Mouse (Mus musculus) splenic B cell, adult 2 months (primary cell): ENCODE measurements around the gene Flnb.

Experiments
- DNase-seq: peaks from one replicate; pipeline ENCODE4 v3.0.0-alpha.2; 2011; ENCODE audit warnings: low read depth, low spot score
- H3K27me3 ChIP-seq: 2 replicates; pipeline ENCODE4 v1.6.1; 2012; ENCODE audit warnings: mild to moderate bottlenecking, low read length, moderate library complexity, mixed read lengths; ENCODE audit not compliant: control insufficient read depth, poor library complexity, insufficient read depth, severe bottlenecking
- H3K36me3 ChIP-seq: 2 replicates; pipeline ENCODE4 v1.6.1; 2012; ENCODE audit warnings: mild to moderate bottlenecking, low read length, moderate library complexity, mixed read lengths; ENCODE audit not compliant: control insufficient read depth, poor library complexity, insufficient read depth, severe bottlenecking

Flnb gene

DNA sequence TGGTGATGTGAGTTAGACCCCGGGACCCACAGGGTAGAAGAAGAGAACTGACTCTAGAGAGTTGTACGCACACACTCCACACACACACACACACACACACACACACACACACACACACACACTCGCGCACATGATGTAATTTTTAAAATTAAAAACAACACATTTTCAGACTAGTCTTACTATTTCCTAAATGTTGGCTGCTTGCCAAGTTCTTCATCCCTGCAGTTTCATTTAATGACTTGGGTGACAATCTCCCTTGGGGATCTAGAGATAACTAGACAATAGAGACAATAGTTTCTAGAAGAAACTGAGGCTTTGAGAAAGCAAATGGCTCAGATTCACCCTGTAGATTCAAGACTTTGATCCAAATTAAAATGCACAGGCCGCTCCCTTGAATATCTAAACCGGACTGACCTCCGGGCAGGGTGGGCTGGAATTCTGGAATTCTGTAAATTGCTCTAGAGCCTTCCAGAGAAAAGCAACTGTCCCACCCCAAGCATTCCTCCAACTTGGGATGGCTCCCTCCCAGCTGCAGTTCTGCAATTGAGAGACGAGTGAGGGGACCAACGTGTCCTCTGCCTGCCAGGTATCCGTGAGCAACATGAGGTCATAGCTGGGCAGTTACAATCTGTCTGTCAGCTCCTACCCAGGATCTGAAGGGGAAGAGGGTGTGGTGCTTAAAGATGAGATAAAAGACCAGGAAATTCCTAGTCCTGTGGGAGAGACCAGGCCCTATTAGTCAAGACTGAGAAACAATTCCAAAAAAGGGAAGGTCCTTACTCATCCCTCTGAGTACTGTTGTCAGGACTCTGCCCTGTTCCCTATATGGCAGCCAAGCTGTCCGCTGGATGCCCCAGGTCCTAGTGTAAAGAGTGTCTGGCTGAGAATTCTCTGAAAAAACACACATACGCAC is 8.5 kb upstream of the Flnb start:
- Histone ChIP-seq H3K27me3 (no peaks in the 10 kb centered on the region), H3K36me3 (no peaks in the 10 kb centered on the region; the same call in 1 of the 2 replicates)
- no peak for DNase-seq

DNA sequence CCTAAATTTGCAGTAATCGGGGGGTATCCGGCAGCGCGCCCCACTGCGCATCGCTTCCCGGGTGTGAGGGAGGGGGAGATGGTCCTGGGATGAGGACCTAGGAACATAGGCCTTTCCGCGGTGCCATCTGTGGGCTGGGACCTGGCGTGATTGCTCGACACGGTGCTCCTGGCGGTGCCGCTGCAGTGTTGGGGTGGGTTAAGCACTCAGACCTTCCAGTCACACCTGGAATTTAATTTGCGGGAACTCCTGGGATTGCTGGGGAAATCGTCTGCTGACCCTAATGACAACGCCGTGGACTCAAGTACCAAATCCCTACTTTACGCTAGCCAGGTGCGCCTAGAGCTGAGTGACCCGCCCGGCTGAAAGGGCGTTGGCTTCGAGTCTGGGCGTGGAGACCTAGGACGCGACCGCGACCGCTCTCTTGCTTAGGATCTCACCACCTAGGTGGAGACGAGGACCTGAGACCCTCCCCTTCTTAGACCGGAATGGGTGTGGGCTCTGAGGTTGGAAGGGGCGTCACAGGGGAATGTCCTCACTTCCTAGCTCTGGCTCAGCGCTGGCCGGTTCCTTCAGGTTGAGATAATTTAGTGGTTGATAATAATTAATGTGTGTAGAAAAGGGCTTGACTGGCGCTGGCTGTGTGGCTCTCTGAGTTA is 835 bp downstream of the Flnb start:
- Histone ChIP-seq H3K27me3 (no peaks in the 10 kb centered on the region), H3K36me3 (no peaks in the 10 kb centered on the region)
- peak; percentile 26 for DNase-seq

DNA sequence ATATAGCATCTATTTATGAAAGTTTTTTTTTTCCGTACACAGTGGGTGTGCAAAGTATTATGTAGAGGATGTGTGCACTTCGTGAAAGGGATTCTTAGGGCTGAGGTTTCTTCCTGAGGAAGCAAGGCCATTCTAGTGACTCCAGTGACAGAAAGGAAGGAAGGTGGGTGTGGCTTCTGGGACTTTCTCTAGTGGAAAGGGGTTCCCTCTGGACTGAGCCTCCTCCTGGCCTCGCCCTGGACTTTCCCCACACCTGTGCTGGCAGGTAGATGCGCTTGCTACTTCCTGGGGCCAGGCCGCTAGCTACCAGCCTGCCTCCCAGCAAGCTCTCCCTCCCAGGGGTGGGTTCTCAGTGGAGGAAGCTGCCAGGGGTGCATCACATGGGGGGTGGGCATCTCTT is 1.7 kb downstream of the Flnb start:
- DNase-seq = peak; percentile 8
- H3K27me3 ChIP-seq = no peaks in the 10 kb centered on the region
- H3K36me3 ChIP-seq = no peaks in the 10 kb centered on the region

- no peak for DNase-seq
- no peaks in the 10 kb centered on the region for H3K36me3 ChIP-seq
Observed at GRCm38 (mm10) chr14:7821341-7821740, 3.6 kb downstream of the Flnb start.

DNA sequence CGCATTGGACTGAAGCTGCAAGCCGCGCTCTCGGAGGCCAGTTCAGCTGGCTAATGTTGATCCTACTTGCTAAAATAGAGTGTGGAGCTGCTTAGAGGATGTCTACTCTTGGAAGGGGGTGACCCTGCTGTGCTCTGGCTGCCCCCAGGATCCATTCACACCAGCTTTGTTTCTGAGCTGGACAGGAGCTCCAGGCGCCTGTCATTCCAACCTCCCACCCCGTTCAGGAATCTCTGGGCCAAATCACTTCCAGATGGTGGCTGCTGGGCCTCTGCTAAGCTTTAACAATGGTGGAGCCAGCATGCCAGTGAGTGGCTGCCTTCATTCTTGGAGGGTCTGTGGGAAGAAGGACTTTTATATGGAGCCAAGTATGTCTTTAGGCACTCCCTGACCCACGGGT is 4.9 kb downstream of the Flnb start:
- DNase-seq = no peak

More at GRCm38 (mm10) chr14:7821341-7821740, 3.6 kb downstream of the Flnb start:
- no peaks in the 10 kb centered on the region for H3K27me3 ChIP-seq

DNA sequence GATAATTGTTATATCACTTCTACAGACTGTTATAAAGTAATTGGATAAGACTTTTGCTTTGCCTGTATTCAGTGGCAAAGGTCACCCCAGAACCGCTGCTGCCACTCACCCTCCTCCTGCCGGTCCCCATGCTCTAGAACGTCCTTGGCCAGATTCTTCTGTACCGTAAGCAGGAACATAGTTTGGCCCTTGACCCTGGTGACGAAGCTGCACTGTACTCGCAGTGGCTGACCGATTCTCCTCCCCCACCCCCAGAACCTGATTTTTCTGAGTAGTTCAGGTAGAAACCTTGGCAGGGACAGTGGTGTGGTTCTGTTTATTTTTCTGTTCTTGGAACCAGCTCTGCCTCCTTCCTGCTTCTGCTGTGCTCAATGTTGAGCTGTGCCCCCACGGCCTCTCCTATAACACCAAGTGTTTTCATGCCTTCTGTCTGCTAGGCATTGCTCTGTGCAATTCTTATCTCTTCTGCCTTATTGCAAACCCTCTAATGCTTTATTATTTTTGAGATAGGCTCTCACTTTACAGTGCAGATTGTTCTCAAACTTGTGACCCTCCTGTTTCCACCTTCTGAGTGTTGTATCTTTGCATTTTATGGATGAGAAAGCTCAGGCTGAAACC is 7.0 kb downstream of the Flnb start:
- Histone ChIP-seq H3K36me3 (no peaks in the 10 kb centered on the region), H3K27me3 (no peaks in the 10 kb centered on the region)
- DNase-seq = no peak

More for the DNA sequence above, 4.9 kb downstream of the Flnb start:
- no peaks in the 10 kb centered on the region for H3K27me3 ChIP-seq
- no peaks in the 10 kb centered on the region for H3K36me3 ChIP-seq

DNA sequence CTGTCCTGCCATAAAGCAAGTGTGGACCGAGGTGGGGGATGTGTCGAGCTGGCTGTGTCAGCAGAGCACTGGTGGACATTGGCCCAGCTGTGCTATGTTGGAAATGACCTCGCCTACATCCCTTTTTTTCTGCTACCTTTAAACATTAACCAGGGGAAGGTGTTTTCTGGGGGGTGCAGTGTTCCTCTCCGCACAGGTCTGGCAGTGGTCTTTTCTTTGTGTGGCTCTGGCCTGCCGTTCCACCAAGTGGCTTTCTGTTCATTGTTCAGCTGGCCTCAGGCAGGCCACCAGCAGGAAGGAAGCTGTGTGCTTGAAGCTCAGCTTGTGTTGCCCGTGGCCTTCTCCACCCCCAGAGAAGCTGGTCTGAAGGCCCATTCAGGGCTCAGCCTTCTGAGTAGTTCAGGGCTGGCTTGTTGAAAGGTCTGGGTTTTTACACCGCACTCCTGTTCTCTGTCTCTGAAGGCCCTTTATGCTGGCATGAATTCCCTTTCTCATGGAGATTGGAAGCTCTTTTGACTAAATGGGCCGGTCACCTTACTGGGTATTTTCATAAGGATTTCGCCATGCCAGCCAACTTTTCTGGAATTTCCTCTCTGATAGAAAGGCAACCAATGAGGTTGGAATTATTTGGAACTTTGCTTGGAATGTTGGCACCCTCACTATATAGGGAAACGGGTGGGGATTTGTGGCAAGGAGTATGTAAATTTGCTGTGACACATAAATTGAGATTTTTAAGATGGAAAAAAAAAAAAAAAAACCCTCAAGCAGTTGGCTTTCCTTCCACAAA is 8.6 kb downstream of the Flnb start:
- H3K27me3 ChIP-seq = no peaks in the 10 kb centered on the region
- DNase-seq = no peak
- no peaks in the 10 kb centered on the region for H3K36me3 ChIP-seq

DNA sequence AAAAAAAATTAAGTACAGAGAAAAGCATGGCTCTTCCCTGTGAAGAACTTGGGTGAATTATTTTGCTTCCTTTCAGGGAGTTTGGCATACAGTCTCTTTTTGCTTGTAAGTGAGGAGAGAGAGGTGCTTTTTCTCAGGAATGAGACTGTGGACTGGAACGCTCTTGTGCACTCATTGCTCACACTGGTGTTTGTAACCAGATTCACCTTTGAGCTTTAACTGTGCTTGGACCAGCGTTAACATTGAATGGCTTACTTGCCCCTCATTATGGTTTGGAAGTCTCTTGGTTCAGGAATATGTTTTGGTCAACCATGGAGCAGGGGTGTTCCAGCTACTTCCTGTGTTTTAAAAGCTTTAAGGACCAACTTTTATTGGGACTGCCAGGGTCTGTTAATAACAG is 11.4 kb downstream of the Flnb start:
- Histone ChIP-seq H3K36me3 (no peaks in the 10 kb centered on the region), H3K27me3 (no peaks in the 10 kb centered on the region)
- DNase-seq = no peak

GRCm38 (mm10) chr14:7831770-7832439 is 14.1 kb downstream of the Flnb start:
- no peak for DNase-seq
- no peaks in the 10 kb centered on the region for H3K27me3 ChIP-seq
- no peaks in the 10 kb centered on the region for H3K36me3 ChIP-seq

- no peak for DNase-seq
Observed at GRCm38 (mm10) chr14:7832440-7832783, 14.7 kb downstream of the Flnb start.

DNA sequence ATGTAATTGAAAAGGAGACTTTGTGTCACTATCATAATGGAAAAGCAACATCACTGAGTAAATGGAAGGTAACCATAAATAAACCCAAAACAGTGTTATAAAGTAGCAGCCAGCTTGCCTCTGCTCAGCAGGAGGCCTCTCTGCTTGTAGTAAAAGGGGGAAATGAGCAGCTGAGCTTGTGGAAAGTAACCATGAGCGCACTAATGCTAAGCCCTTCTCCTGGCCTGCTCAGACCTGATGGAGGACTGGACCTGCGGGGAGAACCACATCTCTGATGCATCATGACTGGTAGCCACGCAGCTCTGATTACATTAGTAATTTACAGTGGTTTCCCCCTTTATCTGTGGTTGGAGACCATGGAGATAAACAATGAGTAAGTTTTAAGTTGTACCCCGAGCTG is 15.7 kb downstream of the Flnb start:
- no peak for DNase-seq
- no peaks in the 10 kb centered on the region for H3K27me3 ChIP-seq
- no peaks in the 10 kb centered on the region for H3K36me3 ChIP-seq

More at GRCm38 (mm10) chr14:7832440-7832783, 14.7 kb downstream of the Flnb start:
- H3K27me3 ChIP-seq = no peaks in the 10 kb centered on the region
- H3K36me3 ChIP-seq = no peaks in the 10 kb centered on the region

DNA sequence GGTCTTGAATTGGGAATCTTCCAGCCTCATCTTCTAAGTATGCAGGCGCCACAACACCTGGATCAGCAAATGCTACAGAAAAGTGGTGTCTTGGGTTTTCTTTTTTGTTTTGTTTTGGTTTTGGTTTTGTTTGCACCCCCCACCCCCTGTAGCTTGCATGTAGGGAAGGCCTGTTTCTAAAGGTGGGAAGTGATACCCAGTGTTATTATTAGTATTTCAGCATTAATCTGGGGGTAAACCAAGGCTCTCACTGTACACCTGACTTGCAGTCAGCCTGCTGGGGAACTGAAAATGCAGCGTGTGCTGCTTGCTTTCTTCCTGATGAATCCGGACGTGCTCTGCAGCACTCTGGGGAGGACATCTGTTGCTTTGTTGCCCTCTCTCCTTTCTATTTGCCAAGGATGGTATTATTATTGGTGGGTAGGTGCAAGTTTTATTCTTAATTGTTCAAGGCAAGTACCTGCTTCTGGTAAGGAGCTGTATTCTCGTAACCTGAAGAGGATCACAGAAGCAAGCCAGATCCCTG is 20.9 kb downstream of the Flnb start:
- DNase-seq = peak; percentile 5
- H3K36me3 ChIP-seq = no peaks in the 10 kb centered on the region
- H3K27me3 ChIP-seq = no peaks in the 10 kb centered on the region

GRCm38 (mm10) chr14:7839950-7840514 is 22.3 kb downstream of the Flnb start:
- no peak for DNase-seq
- Histone ChIP-seq H3K27me3 (no peaks in the 10 kb centered on the region), H3K36me3 (no peaks in the 10 kb centered on the region)
